Mouse (Mus musculus) testis, adult 2 months (tissue): Measurements from ENCODE around the gene Dzank1.

Experiments used
- CTCF ChIP-seq: fragments of 200-500 bp; IDR thresholded peaks from 2 replicates; pipeline ENCODE4 v1.5.1; 2012; ENCODE audit warnings: low read depth, mild to moderate bottlenecking, inconsistent platforms, low read length, moderate library complexity; ENCODE audit not compliant: control insufficient read depth, insufficient read depth, insufficient replicate concordance
- POLR2A ChIP-seq: fragments of 200-500 bp; IDR thresholded peaks from 2 replicates; pipeline ENCODE4 v1.6.1; 2012; ENCODE audit warnings: low read depth, mild to moderate bottlenecking, inconsistent platforms, low read length, moderate library complexity; ENCODE audit not compliant: control insufficient read depth

DNA sequence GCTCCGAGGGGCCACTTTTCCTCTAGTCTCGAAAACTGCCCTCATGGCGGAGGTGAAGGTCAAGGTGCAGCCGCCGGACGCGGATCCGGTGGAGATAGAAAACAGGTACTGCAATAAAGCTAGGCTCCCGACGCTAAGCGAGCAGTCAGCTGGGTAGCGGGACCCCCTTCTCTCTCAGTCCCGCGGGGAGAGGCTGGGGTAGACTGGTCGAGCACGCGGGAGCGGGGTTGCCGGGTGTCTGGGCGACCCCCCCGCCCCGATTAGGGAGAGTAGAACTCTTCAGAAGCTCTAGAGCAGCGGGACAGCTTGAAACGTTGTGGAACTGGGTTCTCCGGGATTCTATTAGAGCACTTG is 584 bp upstream of the Dzank1 start:
- TF ChIP-seq POLR2A (no peak), CTCF (no peak)
